Mouse (Mus musculus): ENCODE data around the gene Syndig1. TPM values are rescaled to one million over a fixed set of nuclear protein-coding genes. Genes with fewer than 3 reads are reported as not detected.

Syndig1 gene
- total RNA-seq, 2 experiments from 2014 or later: 0.76 TPM

DNA sequence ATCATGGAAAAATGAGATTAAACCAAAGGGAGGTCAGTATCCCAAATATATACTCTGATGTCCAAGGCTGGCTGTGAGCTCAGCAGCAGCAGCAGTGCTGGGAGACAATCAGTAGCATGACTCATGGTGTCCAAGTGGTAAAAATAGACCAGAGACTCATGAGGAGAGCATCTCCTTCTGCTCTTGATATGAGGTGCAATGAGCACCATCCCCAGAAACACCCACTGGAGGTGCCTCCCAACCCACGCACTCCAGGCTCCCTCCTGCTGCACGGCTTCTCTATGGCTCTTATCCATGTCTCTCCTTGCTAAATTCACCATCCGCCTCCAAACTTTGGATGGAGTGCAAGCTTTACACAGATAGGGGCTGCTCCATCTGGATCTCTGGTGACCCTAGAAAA lies 44.3 kb downstream of the Syndig1 start:
- DNase-seq: peak; percentile 5 to 9

DNA sequence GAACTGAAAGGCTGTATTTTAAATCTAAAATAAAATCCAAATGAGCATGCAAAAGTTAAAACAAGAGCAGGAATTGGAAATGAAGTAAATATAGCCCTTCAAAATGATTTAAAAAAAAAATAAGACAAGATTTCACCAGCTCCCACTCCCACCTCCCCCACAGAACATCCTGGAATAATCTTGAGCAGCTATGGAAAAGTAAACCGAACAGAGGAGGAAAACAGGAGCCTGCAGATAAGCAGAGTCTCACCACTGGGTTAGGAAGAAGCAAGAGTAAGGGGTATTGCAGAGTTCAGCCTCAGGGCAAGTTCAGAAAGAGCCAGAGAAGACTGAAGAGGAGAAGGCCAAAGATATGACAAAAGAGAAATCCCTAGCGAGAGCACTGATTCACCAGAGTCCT lies 48.9 kb downstream of the Syndig1 start:
- no peak for DNase-seq

DNA sequence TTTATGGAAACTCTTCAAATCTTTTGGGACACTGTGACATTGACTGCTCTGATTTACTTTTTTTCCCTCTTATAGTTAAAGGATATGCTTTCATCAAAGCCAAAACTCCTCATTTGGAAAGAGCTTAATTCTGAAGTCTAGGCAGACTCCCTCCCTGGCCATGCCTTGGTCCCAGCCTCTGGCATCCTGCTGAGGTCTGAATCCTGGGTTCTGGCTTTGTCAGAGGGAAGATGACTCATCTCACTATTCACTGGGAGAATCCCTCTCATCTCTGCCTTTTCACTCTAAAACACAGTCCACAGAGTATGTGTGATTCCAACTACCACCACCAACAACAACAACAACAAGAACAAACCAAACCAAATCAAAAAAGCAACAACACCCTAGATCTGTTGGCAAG lies 58.6 kb downstream of the Syndig1 start:
- no peak for DNase-seq

DNA sequence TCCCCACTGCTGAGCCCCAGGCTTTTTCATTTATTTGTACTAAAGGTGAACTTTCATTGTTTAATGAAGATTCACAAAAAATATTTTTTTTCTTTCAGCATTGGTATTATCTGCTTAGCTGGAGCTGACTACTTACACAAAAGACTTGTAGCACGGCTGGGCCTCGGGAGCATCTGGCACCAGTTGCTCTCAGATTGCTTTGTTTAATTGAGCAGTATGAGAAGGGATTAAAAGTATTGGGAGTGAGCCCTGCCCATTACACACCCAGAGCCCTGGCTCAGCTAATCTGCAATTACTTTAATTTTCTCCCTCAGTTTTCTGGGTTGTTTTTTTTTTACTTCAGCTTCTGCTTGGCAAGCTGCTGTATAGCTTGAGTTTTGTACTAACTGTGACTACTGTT lies 62.6 kb downstream of the Syndig1 start:
- no peak for DNase-seq

DNA sequence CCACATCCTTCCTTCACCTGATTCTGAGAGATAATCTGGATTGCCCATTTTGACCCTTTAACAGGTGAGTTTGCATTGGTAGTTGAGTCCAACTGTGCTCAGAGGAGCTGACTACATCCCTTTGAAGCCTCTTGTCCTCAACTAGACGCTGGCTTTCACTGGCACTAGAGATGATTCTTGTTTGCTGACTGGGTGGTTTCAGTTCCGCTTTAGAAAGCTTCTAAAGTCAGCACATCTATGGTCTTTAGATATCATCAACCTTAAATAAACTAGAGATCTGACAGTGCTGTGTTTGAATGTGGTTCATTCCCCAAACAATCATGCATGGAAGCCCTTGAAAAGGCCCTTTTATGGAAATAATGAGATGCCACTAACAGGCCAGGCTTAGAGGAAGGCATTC lies 67.3 kb downstream of the Syndig1 start:
- DNase-seq: no peak

DNA sequence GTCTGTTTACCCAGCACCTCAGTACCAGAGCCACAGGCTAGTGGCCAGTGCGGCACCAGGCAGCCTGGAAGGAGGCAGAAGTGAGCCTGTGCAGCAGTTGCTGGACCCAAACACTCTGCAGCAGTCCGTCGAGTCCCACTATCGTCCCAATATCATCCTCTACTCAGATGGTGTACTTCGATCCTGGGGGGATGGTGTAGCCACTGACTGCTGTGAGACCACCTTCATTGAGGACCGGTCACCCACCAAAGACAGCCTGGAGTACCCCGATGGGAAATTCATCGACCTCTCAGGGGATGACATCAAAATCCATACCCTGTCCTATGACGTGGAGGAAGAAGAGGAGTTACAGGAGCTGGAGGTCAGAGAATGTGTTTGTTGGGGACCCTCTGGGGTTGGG lies 70.6 kb downstream of the Syndig1 start:
- no peak for DNase-seq

DNA sequence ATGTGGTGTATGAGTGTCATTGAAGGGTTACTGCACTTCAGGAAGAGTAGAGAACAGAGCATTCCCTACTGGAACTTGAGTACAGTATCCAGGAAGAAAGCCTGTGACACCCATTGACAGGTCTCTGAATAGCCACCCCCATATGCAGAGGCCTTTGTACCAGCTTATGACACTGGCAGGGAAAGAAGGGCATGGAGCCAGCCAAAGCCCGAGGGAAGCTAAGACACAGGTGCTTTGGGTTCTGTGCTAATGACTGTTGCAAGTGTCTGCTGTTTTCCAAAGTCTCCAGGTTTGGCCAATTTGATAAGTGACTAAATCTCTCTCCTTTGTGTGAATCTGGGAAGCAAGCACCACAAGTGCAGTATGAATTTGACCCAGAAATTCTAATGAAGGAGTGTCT lies 71.6 kb downstream of the Syndig1 start:
- DNase-seq: peak in 1 of 2 experiments; percentile 7

DNA sequence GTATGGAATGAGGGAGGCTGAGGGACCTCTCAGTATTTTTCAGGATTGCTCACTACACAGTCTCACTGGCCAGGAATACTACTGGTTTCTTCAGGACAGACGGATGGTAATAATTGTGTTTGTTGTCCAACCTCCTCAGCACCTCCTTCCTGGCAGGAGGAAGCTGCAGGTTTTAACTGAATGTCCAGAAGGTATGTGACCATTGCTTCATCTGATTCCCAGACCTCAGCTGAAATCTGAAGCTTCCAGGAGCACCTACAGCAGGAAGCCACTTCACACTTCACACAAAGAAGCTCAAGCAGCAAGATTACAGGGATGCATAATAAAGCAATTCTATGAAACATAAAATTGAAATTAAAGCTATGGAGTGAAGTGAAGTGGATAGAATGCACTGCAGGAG lies 75.4 kb downstream of the Syndig1 start:
- DNase-seq: no peak

DNA sequence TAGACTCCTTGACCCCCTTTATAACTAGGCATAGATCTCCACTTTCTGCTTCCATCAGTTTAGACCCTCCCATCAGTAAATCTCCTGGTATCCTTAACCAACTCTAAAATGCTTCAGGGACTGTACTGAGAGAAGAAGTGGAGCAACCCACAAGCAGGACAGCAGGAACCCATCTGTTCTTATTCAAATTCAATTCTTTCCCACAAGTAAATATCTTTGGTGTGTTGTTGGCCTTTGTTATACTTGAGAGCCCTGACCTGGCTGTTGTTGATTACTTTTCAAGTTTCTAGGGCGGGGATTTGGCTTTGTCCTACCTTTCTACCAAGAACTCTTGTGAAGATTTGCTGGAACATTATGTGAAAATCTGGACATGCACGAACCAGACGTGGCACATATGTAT lies 77.7 kb downstream of the Syndig1 start:
- DNase-seq: no peak

DNA sequence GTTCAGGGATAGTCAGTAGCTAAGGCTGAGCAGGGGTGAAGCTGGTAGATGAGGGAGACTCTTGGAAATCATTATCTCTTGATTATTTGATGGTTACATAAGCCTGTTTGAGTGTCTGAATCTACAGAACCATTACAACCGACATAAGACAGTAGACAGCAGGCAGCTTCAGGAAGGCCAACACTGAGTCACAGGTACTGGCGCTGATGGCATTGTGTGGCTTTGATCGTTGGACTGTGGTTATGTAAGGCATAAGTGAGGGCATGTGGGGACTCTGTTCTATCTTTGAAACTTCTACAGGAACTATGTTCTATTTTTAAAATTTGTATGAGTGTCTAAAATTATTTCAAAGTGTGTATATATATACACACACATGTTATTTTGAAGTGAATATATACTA lies 88.2 kb downstream of the Syndig1 start:
- no peak for DNase-seq

DNA sequence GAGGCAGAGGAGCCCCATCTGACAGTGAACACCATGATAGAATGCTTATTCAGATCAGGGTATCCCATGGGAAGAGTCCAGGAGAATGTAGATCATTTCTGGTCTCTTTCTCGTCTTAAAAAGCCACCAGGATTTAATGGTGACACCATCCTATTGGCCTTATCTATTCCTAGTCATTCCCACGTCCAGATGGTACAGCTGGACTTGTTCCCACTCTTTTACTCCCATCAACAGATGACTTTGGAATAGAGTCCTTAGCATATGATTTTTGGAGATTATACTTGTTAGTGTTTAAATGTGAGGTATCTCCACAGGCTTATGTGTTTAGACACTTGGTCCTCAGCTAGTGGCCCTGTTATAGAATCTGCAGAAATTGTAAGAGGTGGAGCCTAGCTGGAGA lies 94.5 kb downstream of the Syndig1 start:
- no peak for DNase-seq

DNA sequence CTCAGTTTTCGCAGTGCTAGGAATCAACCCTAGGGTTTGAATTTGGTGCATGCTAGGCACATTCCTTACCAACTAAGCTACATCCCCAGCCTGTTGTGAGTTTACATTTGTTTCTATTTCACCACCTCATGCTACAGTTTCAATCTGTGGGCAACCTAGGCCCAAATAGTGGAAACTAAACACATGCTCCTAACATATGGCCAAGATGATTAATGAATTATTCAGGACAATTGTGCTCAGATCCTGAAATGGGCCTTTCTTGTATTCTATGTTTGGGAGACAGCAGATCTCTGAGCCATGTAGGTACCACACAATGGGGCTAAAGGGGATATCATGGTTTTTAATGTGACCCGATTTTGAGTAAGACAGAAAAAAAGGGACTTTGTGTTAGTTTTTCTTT lies 96.9 kb downstream of the Syndig1 start:
- no peak for DNase-seq

DNA sequence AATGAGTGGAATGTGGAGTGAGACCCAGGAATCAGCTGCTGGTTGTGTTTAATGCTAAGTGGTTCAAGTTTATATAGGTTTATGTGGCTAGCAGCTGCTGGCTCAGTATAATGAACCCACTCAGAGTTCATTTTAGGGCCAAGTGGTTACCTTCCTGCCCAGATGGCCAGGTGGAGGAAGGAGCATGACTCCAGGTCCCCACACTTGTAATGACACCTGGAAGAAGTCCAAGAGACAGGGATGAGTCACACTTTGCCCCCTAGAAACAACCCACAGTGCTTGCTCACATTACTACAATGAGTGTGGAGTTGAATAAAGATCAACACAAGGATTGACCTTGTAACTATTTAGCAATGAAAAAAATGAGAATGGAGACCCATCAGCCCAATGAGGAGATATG lies 98.0 kb downstream of the Syndig1 start:
- no peak for DNase-seq

DNA sequence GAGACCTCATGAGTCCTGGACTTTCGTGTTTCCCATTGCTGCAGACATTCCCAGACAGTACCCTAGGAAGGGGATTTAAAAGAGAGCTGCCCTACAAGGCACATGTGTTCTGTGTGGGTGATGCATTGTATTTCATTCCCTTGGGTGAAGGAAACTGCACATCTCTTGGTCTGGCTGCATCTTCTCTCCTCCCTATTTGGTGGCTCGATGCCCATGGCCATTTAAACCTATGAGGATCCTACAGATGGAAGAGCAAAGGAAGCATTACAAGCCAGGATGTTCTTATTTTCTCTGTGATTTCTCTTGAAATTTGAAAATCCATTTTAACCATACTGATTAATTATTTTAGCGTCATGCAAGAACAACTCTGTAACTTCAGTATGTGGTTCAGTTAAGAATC lies 98.5 kb downstream of the Syndig1 start:
- DNase-seq: no peak

DNA sequence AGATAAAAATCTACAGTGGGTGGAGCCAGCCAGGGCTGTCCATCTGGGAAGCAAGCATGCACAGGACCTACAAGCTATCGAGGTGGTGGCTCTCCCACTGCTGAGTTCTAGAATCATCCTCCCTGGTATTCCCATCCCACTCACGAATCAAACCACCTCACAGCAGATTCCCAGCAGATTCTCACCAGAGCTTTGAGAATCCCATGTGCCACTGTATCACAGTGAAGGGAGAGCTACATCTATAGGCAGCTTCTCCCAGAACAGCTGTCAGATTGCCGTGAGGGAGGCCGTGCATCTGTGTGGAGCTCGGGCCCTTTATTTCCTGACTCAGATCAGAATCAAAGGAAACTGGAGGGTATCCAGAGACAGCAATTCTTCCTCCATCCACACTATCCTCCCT lies 101.0 kb downstream of the Syndig1 start:
- no peak for DNase-seq

DNA sequence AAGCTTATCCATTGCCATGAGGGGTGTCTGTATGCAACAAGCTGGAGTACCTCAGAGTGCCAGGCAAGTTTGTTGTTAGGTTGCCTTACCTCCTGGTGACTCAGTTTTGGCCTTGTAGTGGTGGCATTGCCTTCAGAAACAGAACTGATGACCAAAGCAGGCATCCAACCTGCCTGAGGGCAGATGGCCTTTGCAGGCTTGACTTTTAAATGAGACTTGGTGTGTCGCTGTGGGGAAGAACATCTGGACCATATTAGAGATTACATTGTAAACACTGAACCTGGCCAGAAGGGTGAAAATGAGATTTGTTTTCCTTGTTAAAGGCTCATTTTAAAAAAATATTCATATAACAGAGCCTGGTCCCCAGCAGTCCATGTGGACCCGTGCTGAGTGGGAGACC lies 102.1 kb downstream of the Syndig1 start:
- peak; percentile 14 to 34 for DNase-seq

DNA sequence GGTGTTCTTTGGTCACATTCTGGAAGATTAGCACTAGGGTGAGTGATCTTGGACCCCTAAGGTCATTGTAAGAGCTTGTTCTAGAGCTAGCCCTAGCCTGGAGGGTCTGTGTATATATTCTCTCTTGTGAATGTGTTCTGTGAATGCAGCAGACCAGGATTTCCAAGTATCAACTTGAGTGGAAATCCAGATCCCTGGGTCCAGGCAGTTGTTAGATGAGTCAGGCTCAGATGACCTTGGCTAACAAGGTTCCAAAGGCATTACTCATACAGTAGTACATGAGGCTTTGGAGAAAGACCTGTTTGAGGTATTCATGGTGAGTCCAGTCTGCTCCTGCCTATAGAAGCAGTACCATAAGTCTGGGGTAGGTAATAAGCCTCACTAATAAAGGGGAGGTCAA lies 103.1 kb downstream of the Syndig1 start:
- DNase-seq: peak; percentile 46 to 65

DNA sequence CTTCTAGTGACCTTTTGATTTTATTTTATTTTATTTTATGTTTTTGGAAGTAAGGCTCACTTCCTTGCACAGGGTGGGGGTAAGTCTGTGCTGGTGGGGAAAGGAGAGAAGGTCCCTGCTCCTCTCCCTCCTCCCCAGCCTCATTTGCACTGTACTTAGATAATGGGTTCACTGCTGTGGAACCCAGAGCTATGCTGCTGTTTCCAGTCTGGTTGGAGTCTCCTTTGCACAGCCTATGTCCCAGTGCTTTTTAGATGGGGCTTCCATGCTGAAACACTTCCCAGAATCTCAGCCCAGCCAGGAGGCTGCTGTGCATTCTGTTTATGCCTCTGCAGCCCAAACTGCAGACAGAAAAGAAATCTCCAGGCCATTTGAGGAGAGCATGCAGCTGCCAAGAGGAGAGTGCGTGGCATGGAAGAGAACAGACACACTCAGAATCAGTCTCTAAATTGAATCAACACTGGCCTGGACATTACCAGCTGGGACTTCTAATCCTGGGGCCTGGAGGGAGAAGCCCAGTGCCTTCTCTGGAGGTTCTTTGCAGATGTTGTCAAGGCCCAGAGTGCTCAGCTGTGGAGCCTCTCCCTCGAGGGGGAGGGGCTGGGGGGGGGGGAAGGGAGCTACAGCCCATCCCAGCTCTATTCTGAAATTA lies 104.4 kb downstream of the Syndig1 start:
- DNase-seq: no peak

DNA sequence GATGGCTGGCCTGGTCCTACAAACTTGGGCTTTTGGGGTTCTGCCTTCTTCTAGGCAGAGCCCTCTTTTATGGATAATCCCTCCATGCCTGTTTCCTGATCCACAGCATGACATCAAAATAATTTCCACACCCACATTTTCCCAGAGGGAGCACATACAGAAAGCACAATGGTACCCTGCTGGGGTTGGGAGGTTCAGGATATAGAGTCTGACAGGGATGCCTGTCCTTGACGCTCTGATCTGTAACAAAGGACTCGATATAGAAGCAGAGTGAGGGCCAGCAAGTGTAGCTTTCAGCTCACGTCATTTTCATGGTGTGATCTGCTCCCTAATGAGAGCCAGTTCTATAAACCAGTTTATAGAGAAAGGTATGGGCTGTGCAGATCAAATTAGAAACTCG lies 105.1 kb downstream of the Syndig1 start:
- no peak for DNase-seq

DNA sequence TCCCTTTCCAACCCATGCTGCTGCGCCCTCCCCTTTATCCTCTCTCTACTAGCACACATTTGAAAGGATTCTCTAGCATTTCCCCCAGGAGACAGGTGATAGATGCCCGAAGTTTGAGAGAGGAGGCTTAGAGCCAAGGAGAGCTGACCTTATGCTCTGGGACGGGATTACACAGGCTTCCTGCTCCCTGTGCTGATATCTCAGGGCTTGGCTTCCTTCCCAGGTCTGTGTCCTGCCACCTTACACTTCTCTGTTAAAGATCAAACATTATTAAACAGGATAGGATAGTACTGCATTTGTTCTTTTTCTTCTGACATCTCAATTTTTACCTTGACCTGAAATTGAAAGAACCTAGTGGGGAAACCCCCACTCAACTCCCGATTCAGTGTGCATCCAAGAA lies 109.8 kb downstream of the Syndig1 start:
- peak; percentile 36 to 49 for DNase-seq

DNA sequence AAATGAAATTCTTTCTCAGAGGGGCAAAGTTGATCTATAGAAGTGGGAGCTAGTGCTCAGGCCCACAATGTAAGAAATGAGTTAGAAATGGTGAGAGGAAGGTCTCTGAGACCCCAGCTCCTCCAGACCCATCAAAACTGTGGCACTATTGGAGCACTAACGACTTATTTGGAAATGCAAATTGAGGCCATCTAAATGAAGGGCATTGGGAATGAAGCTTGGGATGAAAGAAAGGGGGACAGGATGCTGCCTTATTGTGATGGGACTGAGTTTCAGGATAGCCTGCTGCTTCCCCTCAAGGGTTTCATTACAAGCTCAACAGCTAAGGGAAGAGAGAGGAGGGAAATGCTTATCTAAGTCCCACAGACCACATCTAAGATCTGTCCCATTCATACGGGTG lies 110.6 kb downstream of the Syndig1 start:
- no peak for DNase-seq

DNA sequence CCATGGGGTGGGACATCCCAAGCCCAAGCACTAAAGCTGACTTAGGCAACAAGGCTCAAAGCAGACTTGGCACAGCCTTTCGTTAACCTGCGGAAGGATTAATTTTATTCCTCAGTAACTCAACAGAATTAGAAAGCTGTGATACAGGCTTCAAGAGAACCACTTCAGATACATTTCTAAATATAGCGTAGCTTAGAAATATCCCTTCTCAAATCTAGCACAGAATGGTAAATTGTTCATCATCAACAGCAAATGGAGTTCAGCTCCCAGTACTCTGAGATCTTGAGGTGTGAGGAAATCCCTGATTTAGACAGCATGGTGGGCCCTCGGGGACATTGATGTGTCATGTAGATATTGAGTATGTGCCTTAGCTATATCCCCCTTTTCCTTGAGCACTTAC lies 121.6 kb downstream of the Syndig1 start:
- DNase-seq: no peak

DNA sequence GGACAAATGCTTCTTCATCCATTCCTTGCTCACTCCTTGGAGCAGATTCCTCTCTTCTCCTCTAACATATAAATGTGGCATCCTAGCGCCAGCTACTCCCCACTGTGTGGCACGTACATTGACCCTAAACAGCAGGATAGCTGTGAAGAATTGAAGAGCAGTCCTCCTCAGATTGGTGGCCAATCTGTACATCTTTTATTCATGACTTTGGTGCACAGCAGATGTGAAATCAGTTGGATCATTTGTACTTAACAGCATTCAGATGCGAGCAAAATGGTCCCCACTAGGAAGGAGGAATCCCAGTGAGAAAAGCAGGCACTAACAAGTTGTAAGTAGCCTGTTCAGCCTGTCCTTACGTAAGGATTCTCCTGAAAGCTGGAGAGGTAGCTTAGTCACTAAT lies 142.0 kb downstream of the Syndig1 start:
- DNase-seq: no peak

DNA sequence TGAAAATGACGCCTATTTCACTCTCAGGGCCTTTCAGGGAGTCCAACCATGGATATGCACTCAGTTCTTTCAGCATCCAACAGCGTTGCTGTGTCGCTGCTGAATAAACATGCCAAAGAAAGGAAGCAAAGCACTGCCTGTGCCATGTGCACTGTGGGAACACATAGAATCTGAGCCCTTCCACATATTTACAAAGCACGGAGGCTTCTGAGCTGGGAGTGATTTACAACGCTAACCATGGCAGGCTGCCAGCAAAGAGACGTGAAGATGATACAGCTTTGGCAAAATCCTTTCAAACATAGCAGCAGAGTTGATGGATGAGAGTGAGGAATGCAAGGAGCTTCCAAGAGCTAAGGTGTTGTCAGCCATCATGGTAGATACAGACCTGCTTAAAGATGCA lies 144.6 kb downstream of the Syndig1 start:
- peak; percentile 79 to 88 for DNase-seq

DNA sequence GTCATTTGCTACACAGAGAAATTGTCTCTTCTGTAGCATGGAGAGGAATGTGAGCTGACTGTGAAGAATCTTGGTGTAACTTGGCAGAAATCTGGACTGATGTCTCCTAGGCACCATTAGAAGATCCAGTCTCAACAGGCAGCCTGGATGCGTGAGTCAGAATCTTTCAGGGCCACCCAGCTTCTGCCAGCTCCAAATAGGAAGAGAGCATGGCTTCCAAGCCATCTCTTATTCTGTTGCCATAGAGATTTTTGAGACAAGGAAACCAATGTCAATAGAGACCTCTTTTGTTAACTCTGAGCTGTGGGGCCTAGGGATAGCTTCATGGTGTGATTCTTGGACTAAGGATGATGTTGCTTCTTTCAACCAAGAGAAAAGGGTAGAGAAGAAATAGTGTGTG lies 151.4 kb downstream of the Syndig1 start:
- peak; percentile 37 to 48 for DNase-seq

All from adrenal gland, postnatal 36 days (tissue).